ENCODE assay signal across 13 mouse cellular contexts in genomic region chr11:8575217-8576180, GRCm38 (mm10).
A peak's percentile ranks its signal among the peaks of the same experiment; 100 is the strongest.
DNase-seq lines count a peak whose midpoint lies in the region; ATAC-seq lines count a peak whose summit lies in the region.
"Had no signal": no experiment of that assay in that cellular context is flagged by ENCODE, and none has a peak within 500 bp of the region (broad histone marks: within the 10 kb centered on the region; RNA-seq: fewer than 3 reads in every experiment).

No protein-coding gene starts in this region.

- no peak for ATAC-seq in embryonic facial prominence, embryonic 11.5 days (replicated peaks; ENCODE audit: insufficient number of reproducible peaks, low FRiP score, low TSS enrichment, low read depth)
- no peak for ATAC-seq in forebrain, embryonic 14.5 days

- H3K9me3 ChIP-seq in embryonic facial prominence, embryonic 11.5 days (replicated peaks; ENCODE audit: control insufficient read depth, low read length), result no peaks in the 10 kb centered on the region
- H3K9me3 ChIP-seq in embryonic facial prominence, embryonic 10.5 days, result no peaks in the 10 kb centered on the region
- no peaks in the 10 kb centered on the region for H3K9me3 ChIP-seq in forebrain, embryonic 14.5 days (replicated peaks; ENCODE audit: control insufficient read depth, low read length)
- H3K9me3 ChIP-seq: forebrain, embryonic 12.5 days had no signal

- H3K4me3 ChIP-seq in embryonic facial prominence, embryonic 11.5 days (ENCODE audit: low read depth, low read length), result no peak overlapping the region
- no peak overlapping the region for H3K4me3 ChIP-seq in embryonic facial prominence, embryonic 10.5 days
- no peak overlapping the region for H3K4me3 ChIP-seq in forebrain, embryonic 14.5 days (ENCODE audit: low read depth, low read length)
- H3K4me3 ChIP-seq: forebrain, embryonic 12.5 days had no signal

- H3K9ac ChIP-seq in embryonic facial prominence, embryonic 11.5 days (replicated peaks; ENCODE audit: low read length), result no peak overlapping the region
- no peak overlapping the region for H3K9ac ChIP-seq in forebrain, embryonic 14.5 days (ENCODE audit: low read length)
- H3K9ac ChIP-seq: forebrain, embryonic 12.5 days; lung, embryonic 14.5 days had no signal

- H3K36me3 ChIP-seq in embryonic facial prominence, embryonic 11.5 days (replicated peaks; ENCODE audit: control insufficient read depth, insufficient read depth, low read depth, low read length), result no peaks in the 10 kb centered on the region; the same call in 1 of the 2 replicates
- H3K36me3 ChIP-seq in embryonic facial prominence, embryonic 10.5 days (replicated peaks), result peaks cover 46% of the 10 kb centered on the region
- no peaks in the 10 kb centered on the region for H3K36me3 ChIP-seq in forebrain, embryonic 14.5 days (ENCODE audit: control insufficient read depth, insufficient read depth, low read length)
- H3K36me3 ChIP-seq: forebrain, embryonic 12.5 days had no signal

- DNase-seq in embryonic facial prominence, embryonic 11.5 days (ENCODE audit: low spot score), result no peak
- DNase-seq in embryonic facial prominence, embryonic 10.5 days (ENCODE audit: low spot score), result no peak
- peak; percentile 30 for DNase-seq in layer of hippocampus, adult 9-11 months
- no peak for DNase-seq in layer of hippocampus, adult 18-20 months (ENCODE audit: low spot score in 2 of 2)
- peak; percentile 16 to 52 for DNase-seq in kidney, postnatal 25 days
- DNase-seq in thymus, postnatal 0 days (ENCODE audit: low spot score), result peak; percentile 62
- no peak for DNase-seq in cerebellum, postnatal 14 days
- no peak for DNase-seq in forebrain, embryonic 14.5 days (ENCODE audit: low spot score)
- DNase-seq: cerebellum, adult 9-10 months; lung, embryonic 14.5 days; right cerebral cortex, postnatal 4 days had no signal

- peak overlapping the region; percentile 41; the same call in 1 of the 2 replicates for H3K27ac ChIP-seq in embryonic facial prominence, embryonic 11.5 days (replicated peaks; ENCODE audit: low read depth, low read length)
- H3K27ac ChIP-seq in embryonic facial prominence, embryonic 10.5 days (replicated peaks), result no peak overlapping the region
- no peak overlapping the region for H3K27ac ChIP-seq in forebrain, embryonic 14.5 days (ENCODE audit: low read depth, low read length)
- H3K27ac ChIP-seq: forebrain, embryonic 12.5 days had no signal

- no peaks in the 10 kb centered on the region for H3K27me3 ChIP-seq in embryonic facial prominence, embryonic 11.5 days (ENCODE audit: control insufficient read depth, insufficient read depth, low read length)
- H3K27me3 ChIP-seq in embryonic facial prominence, embryonic 10.5 days (replicated peaks; ENCODE audit: low read depth, poor library complexity, severe bottlenecking), result no peaks in the 10 kb centered on the region
- H3K27me3 ChIP-seq in forebrain, embryonic 14.5 days (replicated peaks; ENCODE audit: control insufficient read depth, insufficient read depth, low read length), result no peaks in the 10 kb centered on the region
- H3K27me3 ChIP-seq: forebrain, embryonic 12.5 days had no signal

- H3K4me2 ChIP-seq in embryonic facial prominence, embryonic 11.5 days (ENCODE audit: low read depth, low read length), result no peak overlapping the region
- no peak overlapping the region for H3K4me2 ChIP-seq in forebrain, embryonic 14.5 days (ENCODE audit: low read length)
- H3K4me2 ChIP-seq: forebrain, embryonic 12.5 days; heart, embryonic 11.5 days; lung, embryonic 14.5 days had no signal

- no peaks in the 10 kb centered on the region for H3K4me1 ChIP-seq in embryonic facial prominence, embryonic 11.5 days (ENCODE audit: control insufficient read depth, insufficient read depth, low read length)
- H3K4me1 ChIP-seq in embryonic facial prominence, embryonic 10.5 days, result peaks cover 21% of the 10 kb centered on the region
- no peaks in the 10 kb centered on the region for H3K4me1 ChIP-seq in forebrain, embryonic 14.5 days (ENCODE audit: control insufficient read depth, insufficient read depth, low read length)

- 79% methylated on average over 10 of the region's 10 CpGs for WGBS in embryonic facial prominence, embryonic 11.5 days
- WGBS in embryonic facial prominence, embryonic 10.5 days, result 75% methylated on average over 10 of the region's 10 CpGs
- WGBS in forebrain, embryonic 14.5 days, result 69% methylated on average over 10 of the region's 10 CpGs

Comparison
In these comparisons a context has a peak if more than half of its experiments do, and no peak if none do; other contexts are left out.
1. DNase-seq: peak in layer of hippocampus, adult 9-11 months (single experiment), kidney, postnatal 25 days (2 of 2) and thymus, postnatal 0 days (single experiment); none in embryonic facial prominence, embryonic 11.5 days (single experiment), embryonic facial prominence, embryonic 10.5 days (single experiment), layer of hippocampus, adult 18-20 months (0 of 2), cerebellum, postnatal 14 days (0 of 2) and forebrain, embryonic 14.5 days (single experiment).